Mouse (Mus musculus): ENCODE measurements around the gene Arpp21. TPM values are rescaled to one million over a fixed set of nuclear protein-coding genes. Genes with fewer than 3 reads are reported as not detected.

Arpp21 gene
- total and polyA plus RNA-seq, 3 experiments = 0.99 to 1.3 (median 1.0) TPM

DNA sequence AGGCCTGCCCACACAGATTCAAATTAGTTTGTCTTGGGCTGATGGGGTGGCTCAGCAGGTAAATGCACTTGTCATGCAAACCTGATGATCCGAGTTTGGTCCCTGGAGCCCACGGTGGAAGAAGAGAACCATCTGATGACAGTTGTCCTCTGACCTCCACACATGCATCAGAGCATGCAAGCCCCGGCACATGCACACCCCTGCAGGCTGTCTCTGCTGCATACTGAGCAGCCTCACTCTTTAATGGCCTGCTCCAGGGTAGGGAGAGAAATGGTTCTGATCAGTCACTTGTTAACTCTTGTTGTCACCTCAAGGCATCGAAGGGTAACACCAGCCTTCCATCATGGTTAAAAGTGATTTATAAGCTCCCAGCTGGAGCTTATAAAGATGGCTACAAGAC is 157.3 kb downstream of the Arpp21 start:
- WGBS = 80% methylated on average over 4 of the region's 4 CpGs
- DNase-seq = no peak

DNA sequence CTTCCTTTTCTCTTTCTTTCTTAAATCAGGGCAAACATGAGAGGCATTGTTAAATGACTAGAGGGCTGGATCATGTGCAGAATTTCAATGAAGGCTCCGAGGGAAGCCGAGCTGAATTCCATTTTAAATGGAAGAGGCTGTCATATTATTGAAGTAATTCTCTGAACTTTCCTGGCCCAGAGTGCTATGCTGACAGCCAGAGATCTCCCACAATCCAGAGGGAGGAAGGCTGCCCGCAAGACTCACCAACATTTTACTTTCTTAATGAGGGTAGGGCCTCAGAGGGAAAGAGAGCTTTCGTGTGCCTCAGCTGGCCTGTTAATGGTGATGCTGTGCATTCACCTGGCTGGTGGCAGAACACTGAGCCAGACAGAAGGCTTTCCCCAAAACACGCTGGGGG is 160.5 kb downstream of the Arpp21 start:
- Histone ChIP-seq H3K9ac (ENCODE audit: low read depth, low read length) (no peak overlapping the region), H3K27ac (no peak overlapping the region), H3K4me1 (ENCODE audit: control insufficient read depth, insufficient read depth, low read length) (no peaks in the 10 kb centered on the region), H3K27me3 (ENCODE audit: control insufficient read depth, insufficient read depth, low read length) (no peaks in the 10 kb centered on the region), H3K36me3 (ENCODE audit: control insufficient read depth, insufficient read depth, low read length) (no peaks in the 10 kb centered on the region), H3K79me2 (replicated peaks; ENCODE audit: control insufficient read depth, insufficient read depth, low read length) (no peaks in the 10 kb centered on the region), H3K4me3 (no peak overlapping the region)
- no peak for TF ChIP-seq EP300 (IDR thresholded peaks at IDR 0.05; ENCODE audit: insufficient read depth, low read depth, low read length)
- no peak for TF ChIP-seq CTCF (IDR thresholded peaks at IDR 0.05)
- TF ChIP-seq POLR2A (IDR thresholded peaks at IDR 0.05; ENCODE audit: insufficient read depth, low read depth, low read length) = no peak
- 84% methylated on average over 5 of the region's 5 CpGs for WGBS
- DNase-seq = no peak
- intact Hi-C loops (cut with DNase I) = no loop called here

More for the DNA sequence above, 157.3 kb downstream of the Arpp21 start:
- Histone ChIP-seq H3K9ac (ENCODE audit: low read depth, low read length) (no peak overlapping the region), H3K36me3 (ENCODE audit: control insufficient read depth, insufficient read depth, low read length) (no peaks in the 10 kb centered on the region), H3K4me1 (ENCODE audit: control insufficient read depth, insufficient read depth, low read length) (no peaks in the 10 kb centered on the region), H3K27me3 (ENCODE audit: control insufficient read depth, insufficient read depth, low read length) (no peaks in the 10 kb centered on the region), H3K4me3 (no peak overlapping the region), H3K79me2 (replicated peaks; ENCODE audit: control insufficient read depth, insufficient read depth, low read length) (no peaks in the 10 kb centered on the region), H3K27ac (no peak overlapping the region)
- no peak for TF ChIP-seq POLR2A (IDR thresholded peaks at IDR 0.05; ENCODE audit: insufficient read depth, low read depth, low read length)
- TF ChIP-seq EP300 (IDR thresholded peaks at IDR 0.05; ENCODE audit: insufficient read depth, low read depth, low read length) = no peak
- TF ChIP-seq CTCF (IDR thresholded peaks at IDR 0.05) = no peak
- intact Hi-C loops (cut with DNase I) = no loop called here

DNA sequence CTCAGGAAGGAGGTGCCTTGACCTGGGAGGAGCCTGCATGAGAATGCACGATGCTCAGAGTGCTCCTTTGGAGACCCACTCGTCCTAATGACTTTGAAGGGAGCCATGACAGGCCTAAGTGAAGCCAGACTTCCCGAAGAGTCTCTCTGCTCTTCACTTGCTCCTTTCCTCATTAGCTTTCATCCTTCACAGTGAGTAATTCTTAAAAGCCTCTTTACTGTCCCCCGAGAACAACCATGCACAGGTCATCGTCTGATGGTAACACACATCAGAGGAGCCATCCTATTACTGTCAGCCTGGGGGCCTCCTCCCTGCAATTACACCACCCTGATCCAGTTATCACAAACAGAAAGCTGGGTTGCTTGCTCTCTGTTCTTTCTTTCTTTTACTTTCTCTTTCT is 160.9 kb downstream of the Arpp21 start:
- no peaks in the 10 kb centered on the region for H3K36me3 ChIP-seq (ENCODE audit: control insufficient read depth, insufficient read depth, low read length)
- WGBS = 55% methylated on average over 5 of the region's 5 CpGs
- H3K9ac ChIP-seq (ENCODE audit: low read depth, low read length) = no peak overlapping the region
- TF ChIP-seq CTCF (IDR thresholded peaks at IDR 0.05) = no peak
- no peaks in the 10 kb centered on the region for H3K4me1 ChIP-seq (ENCODE audit: control insufficient read depth, insufficient read depth, low read length)
- no peak overlapping the region for H3K4me3 ChIP-seq
- H3K79me2 ChIP-seq (replicated peaks; ENCODE audit: control insufficient read depth, insufficient read depth, low read length) = no peaks in the 10 kb centered on the region
- no peak for DNase-seq
- no peak overlapping the region for H3K27ac ChIP-seq
- intact Hi-C loops (cut with DNase I) = no loop called here
- H3K27me3 ChIP-seq (ENCODE audit: control insufficient read depth, insufficient read depth, low read length) = no peaks in the 10 kb centered on the region

DNA sequence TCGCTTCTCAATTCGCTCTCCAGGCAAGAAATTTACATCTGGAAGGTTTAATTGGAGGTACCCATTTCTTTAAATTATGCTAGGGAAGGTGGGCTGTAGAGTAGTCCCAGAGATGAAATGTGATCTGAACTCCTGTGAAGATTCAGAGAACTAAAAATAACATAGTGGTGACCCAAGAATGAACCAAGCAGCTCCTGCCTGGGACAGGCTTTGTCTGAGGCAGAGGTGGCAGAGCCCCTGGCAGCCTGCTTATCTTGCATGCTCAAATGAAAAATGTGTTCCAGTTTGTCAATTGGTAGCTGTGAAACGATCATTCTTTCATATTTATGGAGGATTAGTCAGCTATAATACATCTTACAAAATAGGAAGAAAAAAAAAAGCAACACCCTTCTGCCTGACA is 164.4 kb downstream of the Arpp21 start:
- no peaks in the 10 kb centered on the region for H3K4me1 ChIP-seq (ENCODE audit: control insufficient read depth, insufficient read depth, low read length)
- peak in 1 of 2 experiments; percentile 10 for DNase-seq
- H3K36me3 ChIP-seq (ENCODE audit: control insufficient read depth, insufficient read depth, low read length) = no peaks in the 10 kb centered on the region
- no peaks in the 10 kb centered on the region for H3K27me3 ChIP-seq (ENCODE audit: control insufficient read depth, insufficient read depth, low read length)
- WGBS = 34% methylated on average over 3 of the region's 3 CpGs
- TF ChIP-seq CTCF (IDR thresholded peaks at IDR 0.05) = no peak
- TF ChIP-seq POLR2A (IDR thresholded peaks at IDR 0.05; ENCODE audit: insufficient read depth, low read depth, low read length) = no peak
- no peak for TF ChIP-seq EP300 (IDR thresholded peaks at IDR 0.05; ENCODE audit: insufficient read depth, low read depth, low read length)
- H3K27ac ChIP-seq = peak overlapping the region; percentile 58
- no peak overlapping the region for H3K9ac ChIP-seq (ENCODE audit: low read depth, low read length)
- no peaks in the 10 kb centered on the region for H3K79me2 ChIP-seq (replicated peaks; ENCODE audit: control insufficient read depth, insufficient read depth, low read length)
- intact Hi-C loops (cut with DNase I) = no loop called here
- no peak overlapping the region for H3K4me3 ChIP-seq

DNA sequence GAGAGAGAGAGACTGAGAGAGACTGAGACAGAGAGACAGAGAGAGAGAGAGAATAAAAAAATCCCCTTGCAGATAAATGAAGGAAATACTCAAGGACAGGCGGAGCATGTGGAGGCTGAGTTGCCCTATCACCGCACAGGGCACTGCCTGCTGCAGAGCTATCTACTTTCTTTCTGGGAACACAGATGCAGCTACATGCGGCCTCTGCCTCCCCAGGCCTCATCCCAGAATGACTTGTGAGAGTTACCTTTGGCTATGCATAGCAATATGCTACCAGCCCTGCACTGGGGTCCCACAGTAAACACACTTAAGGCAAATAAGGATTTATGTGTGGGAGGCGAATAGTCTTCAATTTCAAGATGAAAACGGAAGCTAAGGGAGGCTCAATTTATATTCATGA is 164.8 kb downstream of the Arpp21 start:
- no peak for TF ChIP-seq CTCF (IDR thresholded peaks at IDR 0.05)
- no peak for TF ChIP-seq POLR2A (IDR thresholded peaks at IDR 0.05; ENCODE audit: insufficient read depth, low read depth, low read length)
- TF ChIP-seq EP300 (IDR thresholded peaks at IDR 0.05; ENCODE audit: insufficient read depth, low read depth, low read length) = no peak
- Histone ChIP-seq H3K27me3 (ENCODE audit: control insufficient read depth, insufficient read depth, low read length) (no peaks in the 10 kb centered on the region), H3K79me2 (replicated peaks; ENCODE audit: control insufficient read depth, insufficient read depth, low read length) (no peaks in the 10 kb centered on the region), H3K4me3 (no peak overlapping the region), H3K9ac (ENCODE audit: low read depth, low read length) (no peak overlapping the region), H3K27ac (peak overlapping the region; percentile 58), H3K4me1 (ENCODE audit: control insufficient read depth, insufficient read depth, low read length) (no peaks in the 10 kb centered on the region), H3K36me3 (ENCODE audit: control insufficient read depth, insufficient read depth, low read length) (no peaks in the 10 kb centered on the region)
- intact Hi-C loops (cut with DNase I) = no loop called here
- WGBS = 40% methylated on average over 5 of the region's 5 CpGs
- peak in 1 of 2 experiments; percentile 9 for DNase-seq

DNA sequence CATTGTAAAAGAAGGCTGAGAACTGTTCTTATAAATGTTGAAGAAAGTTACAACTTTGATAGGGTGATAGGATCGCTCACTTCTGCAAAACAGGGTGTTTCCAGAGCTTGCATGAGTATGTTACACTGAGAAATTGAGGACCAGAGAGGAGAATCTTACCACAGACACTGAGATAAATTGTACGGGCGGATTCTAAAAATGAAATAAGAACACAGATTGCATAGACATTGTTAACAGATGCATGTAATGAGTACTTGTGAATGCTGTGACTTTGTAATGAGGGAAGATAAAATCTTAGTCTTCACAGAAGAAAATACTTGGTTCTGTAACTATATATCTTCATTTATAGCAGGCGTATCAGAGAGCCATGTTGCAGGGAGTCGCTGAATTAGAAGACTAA is 167.5 kb downstream of the Arpp21 start:
- DNase-seq = no peak
- no peaks in the 10 kb centered on the region for H3K27me3 ChIP-seq (ENCODE audit: control insufficient read depth, insufficient read depth, low read length)
- H3K4me1 ChIP-seq (ENCODE audit: control insufficient read depth, insufficient read depth, low read length) = no peaks in the 10 kb centered on the region
- H3K27ac ChIP-seq = no peak overlapping the region
- no peaks in the 10 kb centered on the region for H3K36me3 ChIP-seq (ENCODE audit: control insufficient read depth, insufficient read depth, low read length)
- H3K9ac ChIP-seq (ENCODE audit: low read depth, low read length) = no peak overlapping the region
- intact Hi-C loops (cut with DNase I) = no loop called here
- H3K4me3 ChIP-seq = no peak overlapping the region
- 87% methylated on average over 5 of the region's 5 CpGs for WGBS
- no peaks in the 10 kb centered on the region for H3K79me2 ChIP-seq (replicated peaks; ENCODE audit: control insufficient read depth, insufficient read depth, low read length)
- TF ChIP-seq EP300 (IDR thresholded peaks at IDR 0.05; ENCODE audit: insufficient read depth, low read depth, low read length) (no peak), POLR2A (IDR thresholded peaks at IDR 0.05; ENCODE audit: insufficient read depth, low read depth, low read length) (no peak), CTCF (IDR thresholded peaks at IDR 0.05) (no peak)

Measured in heart, adult 2 months (tissue).